Mouse (Mus musculus) neural tube, embryonic 11.5 days (tissue): Measurements from ENCODE around the gene Ube2i. TPM values are rescaled to one million over a fixed set of nuclear protein-coding genes. Genes with fewer than 3 reads are reported as not detected.
A peak's percentile ranks its signal among the peaks of the same experiment; 100 is the strongest.

ENCODE experiments used
- ATAC-seq: fragments of 200-750 bp; cut with Nextera tagmentation; 2 replicates; pipeline ENCODE4 v1.8.0; 2017; ENCODE audit warnings: moderate number of reproducible peaks, mild to moderate bottlenecking, moderate TSS enrichment, moderate library complexity; ENCODE audit not compliant: insufficient read depth, low FRiP score, low TSS enrichment
- DNase-seq: peaks from one replicate; pipeline ENCODE4 v3.0.0-alpha.2; 2015; ENCODE audit warnings: low spot score
- H3K27ac ChIP-seq: fragments of 300-500 bp; sonication (generic); 2 replicates; pipeline ENCODE4 v1.5.1; 2014; ENCODE audit warnings: low read depth, mild to moderate bottlenecking, low read length
- H3K27me3 ChIP-seq: fragments of 300-500 bp; sonication (generic); 2 replicates; pipeline ENCODE4 v1.6.1; 2014; ENCODE audit warnings: mild to moderate bottlenecking, low read length, mixed read lengths; ENCODE audit not compliant: control insufficient read depth, insufficient read depth
- H3K36me3 ChIP-seq: fragments of 300-500 bp; sonication (generic); 2 replicates; pipeline ENCODE4 v1.6.1; 2014; ENCODE audit warnings: mild to moderate bottlenecking, low read length, moderate library complexity, mixed read lengths; ENCODE audit not compliant: control insufficient read depth, insufficient read depth
- H3K4me1 ChIP-seq: fragments of 300-500 bp; sonication (generic); 2 replicates; pipeline ENCODE4 v1.6.1; 2014; ENCODE audit warnings: low read length, mixed read lengths; ENCODE audit not compliant: control insufficient read depth, insufficient read depth
- H3K4me2 ChIP-seq: fragments of 300-500 bp; sonication (generic); 2 replicates; pipeline ENCODE4 v1.6.1; 2014; ENCODE audit warnings: low read depth, mild to moderate bottlenecking, moderate library complexity
- H3K4me3 ChIP-seq: fragments of 300-500 bp; sonication (generic); 2 replicates; pipeline ENCODE4 v1.5.1; 2014; ENCODE audit warnings: low read depth, low read length
- H3K9ac ChIP-seq: fragments of 300-500 bp; sonication (generic); 2 replicates; pipeline ENCODE4 v1.6.1; 2014; ENCODE audit warnings: mild to moderate bottlenecking, low read length
- H3K9me3 ChIP-seq: fragments of 300-500 bp; sonication (generic); 2 replicates; pipeline ENCODE4 v1.6.1; 2016; ENCODE audit warnings: low read length; ENCODE audit not compliant: control insufficient read depth
- WGBS: fragments of 180-500 bp; shearing (Covaris S2); extraction: QIAGEN DNeasy Blood & Tissue Kit; methylation state at CpG from one replicate; pipeline ENCODE4 v1.1.7; 2014; 5-methylcytosine and 5-hydroxymethylcytosine counted together
- microRNA-seq: library from miRNA; unstranded; fragments of <30 nt; microRNA quantifications from one replicate; pipeline ENCODE4, GENCODE M21; 2016
- polyA plus RNA-seq: library from polyadenylated mRNA; unstranded; fragments of >200 nt; fragmentation: Nextera tagmentation; extraction: Ambion mirVana; gene quantifications from 2 replicates; pipeline ENCODE4 v1.2.1, GENCODE M21; 2014

Ube2i gene
- polyA plus RNA-seq, 1 experiment from 2014 or later = 774 TPM

GRCm38 (mm10) chr17:25215431-25215830, 59.0 kb downstream of the Ube2i start:
- Histone ChIP-seq H3K4me2 (no peak overlapping the region), H3K27me3 (no peaks in the 10 kb centered on the region), H3K36me3 (peaks cover 7% of the 10 kb centered on the region), H3K4me3 (no peak overlapping the region), H3K27ac (no peak overlapping the region), H3K4me1 (no peaks in the 10 kb centered on the region), H3K9me3 (no peaks in the 10 kb centered on the region), H3K9ac (no peak overlapping the region)
- ATAC-seq = no peak
- no peak for DNase-seq
- WGBS = 92% methylated on average over 3 of the region's 3 CpGs

Small RNA genes within 50 kb of the gene (microRNA-seq; reads per million reads assigned to microRNA genes)
- 2.6 reads per million, percentile 2 among the genes with 10 or more reads in this experiment for gene Mir3547

Other genes with a start within 250 kb of the Ube2i start
- gene Tmem204, start 191.0 kb downstream of the Ube2i start, polyA plus RNA-seq = 11.4 and 13.3 TPM in 2 replicates
- gene Telo2, start 158.7 kb downstream of the Ube2i start, polyA plus RNA-seq = 29.9 and 31.8 TPM in 2 replicates
- not detected in 2 replicates for gene Ptx4, start 153.9 kb downstream of the Ube2i start, polyA plus RNA-seq
- gene Clcn7, start 141.2 kb downstream of the Ube2i start, polyA plus RNA-seq = 20.5 and 22.4 TPM in 2 replicates
- not detected in 2 replicates for gene Ccdc154, start 112.2 kb downstream of the Ube2i start, polyA plus RNA-seq
- not detected in 2 replicates for gene Gm38655, start 99.2 kb downstream of the Ube2i start, polyA plus RNA-seq
- gene BC003965, start 90.1 kb downstream of the Ube2i start, polyA plus RNA-seq = 30.5 and 31.8 TPM in 2 replicates
- 5.6 and 6.9 TPM in 2 replicates for gene Unkl, start 86.2 kb downstream of the Ube2i start, polyA plus RNA-seq
- gene Gnptg, start 34.5 kb downstream of the Ube2i start, polyA plus RNA-seq = 51.9 and 58.7 TPM in 2 replicates
- 59.8 and 63.6 TPM in 2 replicates for gene Tsr3, start 34.5 kb downstream of the Ube2i start, polyA plus RNA-seq
- gene Baiap3, start 18.3 kb downstream of the Ube2i start, polyA plus RNA-seq = 1.4 and 1.8 TPM in 2 replicates
- gene Prss34, start 23.8 kb upstream of the Ube2i start, polyA plus RNA-seq = 0.25 TPM in 1 of 2 replicates, not detected in the other
- gene Prss28, start 34.0 kb upstream of the Ube2i start, polyA plus RNA-seq = not detected in 2 replicates
- not detected in 2 replicates for gene Prss29, start 44.0 kb upstream of the Ube2i start, polyA plus RNA-seq
- not detected in 2 replicates for gene Tpsab1, start 70.9 kb upstream of the Ube2i start, polyA plus RNA-seq
- gene Tpsb2, start 91.7 kb upstream of the Ube2i start, polyA plus RNA-seq = not detected in 2 replicates
- gene Tpsg1, start 94.7 kb upstream of the Ube2i start, polyA plus RNA-seq = 0.37 and 0.46 TPM in 2 replicates
- gene Cacna1h, start 159.2 kb upstream of the Ube2i start, polyA plus RNA-seq = 9.7 and 13.3 TPM in 2 replicates
- gene Tekt4, start 180.0 kb upstream of the Ube2i start, polyA plus RNA-seq = 0.25 and 0.46 TPM in 2 replicates
- not detected in 2 replicates for gene Sstr5, start 222.7 kb upstream of the Ube2i start, polyA plus RNA-seq